Mouse (Mus musculus) spleen, postnatal 14 days (tissue): ENCODE data around the gene Cdrt4.

Experiments
- DNase-seq, 2 experiments: peaks; one replicate each; pipeline ENCODE4 v3.0.0; 2021 to 2022; ENCODE audit warnings: low spot score in 2 of 2

The Cdrt4 gene

GRCm38 (mm10) chr11:62943538-62943937 lies 7.5 kb upstream of the Cdrt4 start:
- DNase-seq: no peak

GRCm38 (mm10) chr11:62945514-62945913 lies 5.5 kb upstream of the Cdrt4 start:
- DNase-seq: no peak

- no peak for DNase-seq
Measured at GRCm38 (mm10) chr11:62949548-62949947, 1.4 kb upstream of the Cdrt4 start.

- no peak for DNase-seq
Measured at GRCm38 (mm10) chr11:62954766-62955165, 3.8 kb downstream of the Cdrt4 start.

GRCm38 (mm10) chr11:62955186-62955585 lies 4.2 kb downstream of the Cdrt4 start:
- no peak for DNase-seq

- no peak for DNase-seq
Measured at GRCm38 (mm10) chr11:62955776-62956175, 4.8 kb downstream of the Cdrt4 start.

- no peak for DNase-seq
Measured at GRCm38 (mm10) chr11:62957626-62958180, 6.7 kb downstream of the Cdrt4 start.

GRCm38 (mm10) chr11:62963292-62963691 lies 12.3 kb downstream of the Cdrt4 start:
- DNase-seq: no peak

- DNase-seq: no peak
Measured at GRCm38 (mm10) chr11:62966424-62966764, 15.4 kb downstream of the Cdrt4 start.

GRCm38 (mm10) chr11:62966765-62967633 lies 16.0 kb downstream of the Cdrt4 start:
- no peak for DNase-seq

- DNase-seq: no peak
Measured at GRCm38 (mm10) chr11:62977176-62977575, 26.2 kb downstream of the Cdrt4 start.

- no peak for DNase-seq
Measured at GRCm38 (mm10) chr11:62978886-62979285, 27.9 kb downstream of the Cdrt4 start.

GRCm38 (mm10) chr11:62981729-62982128 lies 30.7 kb downstream of the Cdrt4 start:
- no peak for DNase-seq

- DNase-seq: no peak
Measured at GRCm38 (mm10) chr11:62983793-62984192, 32.8 kb downstream of the Cdrt4 start.

- DNase-seq: no peak
Measured at GRCm38 (mm10) chr11:62984365-62984764, 33.4 kb downstream of the Cdrt4 start.

- DNase-seq: no peak
Measured at GRCm38 (mm10) chr11:62985075-62985474, 34.1 kb downstream of the Cdrt4 start.

GRCm38 (mm10) chr11:62986578-62986977 lies 35.6 kb downstream of the Cdrt4 start:
- DNase-seq: no peak

GRCm38 (mm10) chr11:62990150-62990685 lies 39.2 kb downstream of the Cdrt4 start:
- no peak for DNase-seq

- DNase-seq: no peak
Measured at GRCm38 (mm10) chr11:62990811-62991210, 39.8 kb downstream of the Cdrt4 start.

GRCm38 (mm10) chr11:62992545-62993242 lies 41.7 kb downstream of the Cdrt4 start:
- DNase-seq: no peak

GRCm38 (mm10) chr11:62995066-62995754 lies 44.2 kb downstream of the Cdrt4 start:
- DNase-seq: no peak
